In the genomic region with DNA sequence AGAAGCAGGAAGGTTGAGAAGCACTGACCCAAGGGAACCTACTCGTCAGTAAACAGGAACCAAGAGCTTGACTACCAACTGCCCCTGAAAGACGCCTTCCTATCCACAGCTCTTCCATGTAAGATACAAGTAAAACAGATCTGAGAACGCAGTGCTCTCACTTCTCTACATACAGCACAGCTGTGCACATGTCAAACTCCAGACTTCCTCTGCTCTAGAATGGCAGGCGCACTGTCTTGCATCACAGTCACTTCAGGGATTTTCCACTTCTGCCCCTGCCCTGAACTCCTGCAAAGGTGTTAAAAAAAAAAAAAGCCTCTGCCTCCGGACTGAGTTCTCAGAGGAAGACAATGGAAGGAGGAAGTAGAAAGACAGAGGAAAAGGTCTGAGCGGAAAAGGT, we compare ENCODE assay signal across 11 mouse cellular contexts.
DNase-seq lines count a peak whose midpoint lies in the region; ATAC-seq lines count a peak whose summit lies in the region.
"Had no signal": no experiment of that assay in that cellular context is flagged by ENCODE, and none has a peak within 500 bp of the region (broad histone marks: within the 10 kb centered on the region; RNA-seq: fewer than 3 reads in every experiment).

No protein-coding gene starts in this region.

- H3K27me3 ChIP-seq in heart, embryonic 10.5 days (ENCODE audit: insufficient read depth, poor library complexity, severe bottlenecking): no peaks in the 10 kb centered on the region
- H3K27me3 ChIP-seq in liver, embryonic 15.5 days: no peaks in the 10 kb centered on the region
- H3K27me3 ChIP-seq: liver, embryonic 13.5 days had no signal

- H3K4me1 ChIP-seq in heart, embryonic 10.5 days: peaks cover 20% of the 10 kb centered on the region
- no peaks in the 10 kb centered on the region for H3K4me1 ChIP-seq in liver, embryonic 15.5 days (replicated peaks)
- H3K4me1 ChIP-seq: liver, embryonic 13.5 days had no signal

- ATAC-seq in liver, embryonic 15.5 days (ENCODE audit: insufficient read depth): 0 out of 2 replicates have a peak, but pooled peaks have one; percentile 18
- peak; percentile 100 for ATAC-seq in monocyte, adult 5-6 weeks (replicated peaks; ENCODE audit: insufficient number of reproducible peaks, low FRiP score, low TSS enrichment, poor library complexity, severe bottlenecking)
- ATAC-seq: intestine, postnatal 0 days had no signal

- 36% methylated on average over 6 of the region's 6 CpGs for WGBS in heart, embryonic 10.5 days
- WGBS in liver, embryonic 15.5 days (ENCODE audit: insufficient replicate concordance): 30% methylated on average over 6 of the region's 6 CpGs

- no peak overlapping the region for H3K27ac ChIP-seq in heart, embryonic 10.5 days
- no peak overlapping the region for H3K27ac ChIP-seq in liver, embryonic 15.5 days (replicated peaks)
- H3K27ac ChIP-seq: liver, embryonic 13.5 days had no signal

- H3K4me2 ChIP-seq in liver, embryonic 15.5 days: no peak overlapping the region
- H3K4me2 ChIP-seq: liver, embryonic 13.5 days had no signal

- peaks cover 3% of the 10 kb centered on the region; the same call in 1 of the 2 replicates for H3K36me3 ChIP-seq in heart, embryonic 10.5 days
- H3K36me3 ChIP-seq in liver, embryonic 15.5 days (replicated peaks): no peaks in the 10 kb centered on the region
- H3K36me3 ChIP-seq: liver, embryonic 13.5 days had no signal

- no peak overlapping the region for H3K9ac ChIP-seq in liver, embryonic 15.5 days
- H3K9ac ChIP-seq: liver, embryonic 13.5 days had no signal

- H3K4me3 ChIP-seq in heart, embryonic 10.5 days: no peak overlapping the region
- H3K4me3 ChIP-seq in liver, embryonic 15.5 days (replicated peaks): no peak overlapping the region
- H3K4me3 ChIP-seq: liver, embryonic 13.5 days had no signal

- peak; percentile 77 for DNase-seq in heart, embryonic 10.5 days (ENCODE audit: low spot score)
- no peak for DNase-seq in heart, postnatal 4 days
- no peak for DNase-seq in liver
- peak; percentile 36 for DNase-seq in kidney, postnatal 10 days
- no peak for DNase-seq in urinary bladder, postnatal 36 days (ENCODE audit: low spot score in 2 of 2)
- DNase-seq in retina, embryonic 14.5 days (ENCODE audit: low spot score): no peak
- DNase-seq: liver, embryonic 13.5 days; thymus, postnatal 4 days had no signal

- H3K9me3 ChIP-seq in heart, embryonic 10.5 days: no peaks in the 10 kb centered on the region
- no peaks in the 10 kb centered on the region for H3K9me3 ChIP-seq in liver, embryonic 15.5 days (replicated peaks)
- H3K9me3 ChIP-seq: liver, embryonic 13.5 days had no signal

Comparison
In these comparisons a context has a peak if more than half of its experiments do, and no peak if none do; other contexts are left out.
1. DNase-seq: peak in heart, embryonic 10.5 days (single experiment) and kidney, postnatal 10 days (single experiment); none in heart, postnatal 4 days (single experiment), liver (single experiment), urinary bladder, postnatal 36 days (0 of 2) and retina, embryonic 14.5 days (single experiment).